8 mouse cellular contexts compared by ENCODE assay signal in the genomic region with DNA sequence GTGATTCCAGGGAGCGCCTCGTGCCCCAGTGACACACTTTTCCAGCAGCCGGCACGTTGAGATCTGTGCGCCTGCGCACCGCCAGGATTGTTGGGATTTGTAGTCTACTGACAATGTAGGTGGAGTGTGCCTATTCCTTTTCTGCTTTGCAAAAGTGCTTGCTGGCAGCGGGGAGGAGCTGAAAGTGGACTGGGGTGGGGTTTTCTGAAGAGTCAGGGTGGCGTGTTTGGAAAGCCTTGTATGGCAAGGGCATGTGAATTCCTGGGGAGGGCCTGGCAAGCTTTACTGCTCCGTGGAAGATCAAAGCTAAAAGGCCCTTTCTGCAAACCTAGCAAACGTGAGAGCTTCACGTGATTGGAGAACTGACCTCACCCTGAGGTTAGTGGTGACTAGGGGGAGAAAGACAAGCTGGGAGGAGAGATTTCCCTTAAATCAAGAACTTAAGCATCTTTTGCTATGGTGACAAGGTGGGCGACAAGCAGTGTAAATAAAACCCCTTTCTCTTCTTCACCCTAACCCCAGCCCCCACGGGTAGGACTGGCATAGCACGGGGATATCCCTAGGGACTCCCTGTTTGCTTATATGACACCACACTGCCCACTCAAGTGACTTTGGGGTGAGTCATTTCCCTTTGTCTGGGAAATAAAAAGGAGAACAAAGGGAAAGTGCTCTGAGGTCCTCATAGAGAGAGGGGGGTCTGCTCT. TPM values are rescaled to one million over a fixed set of nuclear protein-coding genes. Genes with fewer than 3 reads are reported as not detected.
DNase-seq lines count a peak whose midpoint lies in the region; ATAC-seq and TF ChIP-seq lines count a peak whose summit lies in the region.

No protein-coding gene starts in this region.

- H3K4me2 ChIP-seq in embryonic facial prominence, embryonic 13.5 days: peak overlapping the region; percentile 86
- peak overlapping the region; percentile 74 for H3K4me2 ChIP-seq in limb, embryonic 13.5 days (replicated peaks)
- H3K4me2 ChIP-seq in midbrain, embryonic 15.5 days: peak overlapping the region; percentile 97

- peaks cover 46% of the 10 kb centered on the region for H3K4me1 ChIP-seq in embryonic facial prominence, embryonic 13.5 days
- H3K4me1 ChIP-seq in kidney, adult 2 months (ENCODE audit: control insufficient read depth, insufficient read depth, low read length): peaks cover 17% of the 10 kb centered on the region
- peaks cover 52% of the 10 kb centered on the region for H3K4me1 ChIP-seq in limb, embryonic 13.5 days
- peaks cover 41% of the 10 kb centered on the region for H3K4me1 ChIP-seq in midbrain, embryonic 15.5 days

- H3K27me3 ChIP-seq in embryonic facial prominence, embryonic 13.5 days: no peaks in the 10 kb centered on the region
- H3K27me3 ChIP-seq in kidney, adult 2 months (replicated peaks; ENCODE audit: control insufficient read depth, insufficient read depth, low read length): no peaks in the 10 kb centered on the region
- H3K27me3 ChIP-seq in limb, embryonic 13.5 days: no peaks in the 10 kb centered on the region
- no peaks in the 10 kb centered on the region for H3K27me3 ChIP-seq in midbrain, embryonic 15.5 days (replicated peaks)

- H3K36me3 ChIP-seq in embryonic facial prominence, embryonic 13.5 days: peaks cover 9% of the 10 kb centered on the region
- H3K36me3 ChIP-seq in kidney, adult 2 months (ENCODE audit: control insufficient read depth, insufficient read depth, low read length): peaks cover 14% of the 10 kb centered on the region
- peaks cover 10% of the 10 kb centered on the region for H3K36me3 ChIP-seq in limb, embryonic 13.5 days
- no peaks in the 10 kb centered on the region; the same call in 1 of the 2 replicates for H3K36me3 ChIP-seq in midbrain, embryonic 15.5 days (replicated peaks)

- WGBS in embryonic facial prominence, embryonic 13.5 days: 6% methylated on average over 15 of the region's 15 CpGs
- WGBS in kidney, adult 2 months: under 1% methylated on average over 15 of the region's 15 CpGs
- WGBS in limb, embryonic 13.5 days: 2% methylated on average over 15 of the region's 15 CpGs
- WGBS in midbrain, embryonic 15.5 days: 8% methylated on average over 15 of the region's 15 CpGs

- no peak for TF ChIP-seq POLR2A in kidney, adult 2 months (IDR thresholded peaks at IDR 0.05; ENCODE audit: low read depth, low read length)

- TF ChIP-seq CTCF in kidney, adult 2 months (conservative IDR thresholded peaks at IDR 0.05; ENCODE audit: insufficient read depth, insufficient read length, low read depth, low read length): no peak

- H3K27ac ChIP-seq in embryonic facial prominence, embryonic 13.5 days: peak overlapping the region; percentile 90
- H3K27ac ChIP-seq in kidney, adult 2 months (ENCODE audit: insufficient read depth, low read depth, low read length): peak overlapping the region; percentile 95
- H3K27ac ChIP-seq in limb, embryonic 13.5 days: peak overlapping the region; percentile 90
- H3K27ac ChIP-seq in midbrain, embryonic 15.5 days: peak overlapping the region; percentile 75

- H3K4me3 ChIP-seq in embryonic facial prominence, embryonic 13.5 days: peak overlapping the region; percentile 36
- H3K4me3 ChIP-seq in kidney, adult 2 months (ENCODE audit: insufficient read depth, low read depth, low read length): peak overlapping the region; percentile 20
- H3K4me3 ChIP-seq in limb, embryonic 13.5 days: peak overlapping the region; percentile 40
- H3K4me3 ChIP-seq in midbrain, embryonic 15.5 days: peak overlapping the region; percentile 44

- DNase-seq in 3134 (ENCODE audit: extremely low read depth, insufficient read length, low spot score): peak; percentile 97
- DNase-seq in adrenal gland, postnatal 25 days: peak; percentile 99
- DNase-seq in heart, adult 18-20 months: peak; percentile 100
- DNase-seq in kidney, adult 2 months: peak; percentile 100
- peak; percentile 80 to 82 for DNase-seq in spleen, adult 18-20 months

- ATAC-seq in embryonic facial prominence, embryonic 13.5 days (ENCODE audit: insufficient number of reproducible peaks, insufficient read depth, low FRiP score, low TSS enrichment, low read depth): peak; percentile 77
- peak; percentile 72 for ATAC-seq in limb, embryonic 13.5 days (ENCODE audit: low FRiP score, low read depth)
- peak; percentile 90 for ATAC-seq in midbrain, embryonic 15.5 days (replicated peaks)

- peak overlapping the region; percentile 64 for H3K9ac ChIP-seq in embryonic facial prominence, embryonic 13.5 days
- peak overlapping the region; percentile 35; the same call in 1 of the 2 replicates for H3K9ac ChIP-seq in limb, embryonic 13.5 days
- peak overlapping the region; percentile 49 for H3K9ac ChIP-seq in midbrain, embryonic 15.5 days

- no peaks in the 10 kb centered on the region for H3K9me3 ChIP-seq in embryonic facial prominence, embryonic 13.5 days
- no peaks in the 10 kb centered on the region for H3K9me3 ChIP-seq in limb, embryonic 13.5 days
- no peaks in the 10 kb centered on the region for H3K9me3 ChIP-seq in midbrain, embryonic 15.5 days

RNA-seq across cellular contexts. Expression of a gene that starts 0.4 kb away (rescaled TPM):
- 234 and 238 TPM in 2 replicates for total RNA-seq in adrenal gland, postnatal 25 days (2021)
- polyA plus RNA-seq in embryonic facial prominence, embryonic 13.5 days (2015; fragmentation: Nextera tagmentation; extraction: Ambion mirVana): 1.4 and 1.5 TPM in 2 replicates
- 10 to 100 TPM; 54.2 to 67.6 TPM for total RNA-seq in heart, adult 18-20 months (2021)
- polyA plus RNA-seq in kidney, adult 2 months (2012; rRNA removed): 140 and 155 TPM in 2 replicates
- 0.93 and 1.1 TPM in 2 replicates for polyA plus RNA-seq in limb, embryonic 13.5 days (2015; fragmentation: Nextera tagmentation; extraction: Ambion mirVana)
- 3.4 and 3.9 TPM in 2 replicates for polyA plus RNA-seq in midbrain, embryonic 15.5 days (2015; fragmentation: Nextera tagmentation; extraction: Ambion mirVana)

RNA-seq across cellular contexts. Expression of a gene that starts 19.8 kb away (rescaled TPM):
- 109 and 113 TPM in 2 replicates for total RNA-seq in adrenal gland, postnatal 25 days (2021)
- polyA plus RNA-seq in embryonic facial prominence, embryonic 13.5 days (2015; fragmentation: Nextera tagmentation; extraction: Ambion mirVana): 31.5 and 33.0 TPM in 2 replicates
- total RNA-seq in heart, adult 18-20 months (2021): 10 to 100 TPM; 71.7 to 73.3 TPM
- 23.5 and 24.5 TPM in 2 replicates for polyA plus RNA-seq in kidney, adult 2 months (2012; rRNA removed)
- polyA plus RNA-seq in limb, embryonic 13.5 days (2015; fragmentation: Nextera tagmentation; extraction: Ambion mirVana): 28.9 and 29.2 TPM in 2 replicates
- 33.2 and 33.6 TPM in 2 replicates for polyA plus RNA-seq in midbrain, embryonic 15.5 days (2015; fragmentation: Nextera tagmentation; extraction: Ambion mirVana)

RNA-seq across cellular contexts. Expression of a gene that starts 29.2 kb away (rescaled TPM):
- 37.2 and 41.5 TPM in 2 replicates for total RNA-seq in adrenal gland, postnatal 25 days (2021)
- polyA plus RNA-seq in embryonic facial prominence, embryonic 13.5 days (2015; fragmentation: Nextera tagmentation; extraction: Ambion mirVana): 39.0 and 40.3 TPM in 2 replicates
- 10 to 100 TPM; 17.2 to 19.3 TPM for total RNA-seq in heart, adult 18-20 months (2021)
- polyA plus RNA-seq in kidney, adult 2 months (2012; rRNA removed): 21.0 and 24.5 TPM in 2 replicates
- 39.5 and 40.0 TPM in 2 replicates for polyA plus RNA-seq in limb, embryonic 13.5 days (2015; fragmentation: Nextera tagmentation; extraction: Ambion mirVana)
- 56.3 and 57.7 TPM in 2 replicates for polyA plus RNA-seq in midbrain, embryonic 15.5 days (2015; fragmentation: Nextera tagmentation; extraction: Ambion mirVana)

RNA-seq across cellular contexts. Expression of a gene that starts 35.1 kb away (rescaled TPM):
- 82.5 and 89.4 TPM in 2 replicates for total RNA-seq in adrenal gland, postnatal 25 days (2021)
- polyA plus RNA-seq in embryonic facial prominence, embryonic 13.5 days (2015; fragmentation: Nextera tagmentation; extraction: Ambion mirVana): 46.5 and 47.3 TPM in 2 replicates
- 100 to 1,000 TPM in 1 of 2 experiments, 10 to 100 TPM in 1; 99.7 to 103 TPM for total RNA-seq in heart, adult 18-20 months (2021)
- 92.7 and 97.2 TPM in 2 replicates for polyA plus RNA-seq in kidney, adult 2 months (2012; rRNA removed)
- polyA plus RNA-seq in limb, embryonic 13.5 days (2015; fragmentation: Nextera tagmentation; extraction: Ambion mirVana): 34.1 and 34.3 TPM in 2 replicates
- 151 and 158 TPM in 2 replicates for polyA plus RNA-seq in midbrain, embryonic 15.5 days (2015; fragmentation: Nextera tagmentation; extraction: Ambion mirVana)

RNA-seq across cellular contexts. Expression of a gene that starts 46.3 kb away (rescaled TPM):
- 40.9 and 61.5 TPM in 2 replicates for total RNA-seq in adrenal gland, postnatal 25 days (2021)
- polyA plus RNA-seq in embryonic facial prominence, embryonic 13.5 days (2015; fragmentation: Nextera tagmentation; extraction: Ambion mirVana): 63.8 and 65.0 TPM in 2 replicates
- total RNA-seq in heart, adult 18-20 months (2021): 10 to 100 TPM; 42.0 to 44.2 TPM
- polyA plus RNA-seq in kidney, adult 2 months (2012; rRNA removed): 45.3 and 54.1 TPM in 2 replicates
- 56.0 and 61.0 TPM in 2 replicates for polyA plus RNA-seq in limb, embryonic 13.5 days (2015; fragmentation: Nextera tagmentation; extraction: Ambion mirVana)
- polyA plus RNA-seq in midbrain, embryonic 15.5 days (2015; fragmentation: Nextera tagmentation; extraction: Ambion mirVana): 82.9 and 84.8 TPM in 2 replicates

Comparison
In these comparisons a context has a peak if more than half of its experiments do, and no peak if none do; other contexts are left out.
1. Peak in every context shown above with its lines: DNase-seq, ATAC-seq, H3K4me3 ChIP-seq and H3K27ac ChIP-seq.
2. RNA of a gene that starts 0.4 kb away (polyA plus RNA-seq): 140 to 155 TPM in kidney, adult 2 months; 3.4 to 3.9 TPM in midbrain, embryonic 15.5 days, 1.4 to 1.5 TPM in embryonic facial prominence, embryonic 13.5 days and 0.93 to 1.1 TPM in limb, embryonic 13.5 days; every median in the first group is over 10 times any median in the second.